Mouse (Mus musculus) CD4-positive, CD25-positive, alpha-beta regulatory T cell, adult 2 months (primary cell): Measurements from ENCODE around the gene Homer2.

Source experiments
- DNase-seq: peaks from one replicate; pipeline ENCODE4 v3.0.0-alpha.2; 2012; ENCODE audit warnings: low read depth, low spot score

The Homer2 gene

GRCm38 (mm10) chr7:81698357-81698756 is 9.0 kb downstream of the Homer2 start:
- no peak for DNase-seq

- DNase-seq: no peak
Measured at GRCm38 (mm10) chr7:81697954-81698353, 9.4 kb downstream of the Homer2 start.

- no peak for DNase-seq
Measured at GRCm38 (mm10) chr7:81695763-81696533, 11.4 kb downstream of the Homer2 start.

- no peak for DNase-seq
Measured at GRCm38 (mm10) chr7:81691067-81691466, 16.3 kb downstream of the Homer2 start.

DNA sequence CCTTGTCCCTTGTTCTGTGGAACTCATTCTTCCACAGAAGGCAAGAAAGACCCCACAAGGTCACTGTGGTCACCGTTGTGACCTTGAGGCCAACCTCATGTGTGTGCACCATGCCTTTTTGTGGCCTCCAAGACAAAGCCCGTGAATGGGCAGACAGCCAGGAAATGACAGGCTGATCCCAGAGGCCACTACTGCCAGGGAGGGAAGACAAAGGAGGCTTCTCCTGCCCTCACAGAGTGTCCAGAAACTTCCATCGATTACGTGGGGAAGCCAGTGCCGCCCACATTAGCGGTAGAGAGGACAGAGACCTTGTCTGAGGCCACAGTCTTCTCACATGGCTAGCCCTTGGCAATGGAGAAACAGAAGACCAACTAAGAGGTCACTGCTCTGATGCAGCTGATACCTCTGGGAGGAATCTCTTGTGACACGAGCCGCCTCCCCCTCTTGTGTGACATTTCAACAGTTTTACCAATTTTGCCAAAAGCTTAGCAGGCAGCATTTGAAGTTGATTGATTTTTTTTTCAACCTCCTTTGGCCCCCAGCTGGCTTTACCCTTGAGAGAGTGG is 18.1 kb downstream of the Homer2 start:
- DNase-seq: no peak

- no peak for DNase-seq
Measured at GRCm38 (mm10) chr7:81688378-81688777, 18.9 kb downstream of the Homer2 start.

- no peak for DNase-seq
Measured at GRCm38 (mm10) chr7:81687684-81688316, 19.5 kb downstream of the Homer2 start.

- DNase-seq: no peak
Measured at GRCm38 (mm10) chr7:81685375-81685774, 22.0 kb downstream of the Homer2 start.

GRCm38 (mm10) chr7:81683779-81684422 is 23.4 kb downstream of the Homer2 start:
- no peak for DNase-seq

GRCm38 (mm10) chr7:81681386-81681785 is 25.9 kb downstream of the Homer2 start:
- no peak for DNase-seq

GRCm38 (mm10) chr7:81673359-81674013 is 33.8 kb downstream of the Homer2 start:
- DNase-seq: no peak

DNA sequence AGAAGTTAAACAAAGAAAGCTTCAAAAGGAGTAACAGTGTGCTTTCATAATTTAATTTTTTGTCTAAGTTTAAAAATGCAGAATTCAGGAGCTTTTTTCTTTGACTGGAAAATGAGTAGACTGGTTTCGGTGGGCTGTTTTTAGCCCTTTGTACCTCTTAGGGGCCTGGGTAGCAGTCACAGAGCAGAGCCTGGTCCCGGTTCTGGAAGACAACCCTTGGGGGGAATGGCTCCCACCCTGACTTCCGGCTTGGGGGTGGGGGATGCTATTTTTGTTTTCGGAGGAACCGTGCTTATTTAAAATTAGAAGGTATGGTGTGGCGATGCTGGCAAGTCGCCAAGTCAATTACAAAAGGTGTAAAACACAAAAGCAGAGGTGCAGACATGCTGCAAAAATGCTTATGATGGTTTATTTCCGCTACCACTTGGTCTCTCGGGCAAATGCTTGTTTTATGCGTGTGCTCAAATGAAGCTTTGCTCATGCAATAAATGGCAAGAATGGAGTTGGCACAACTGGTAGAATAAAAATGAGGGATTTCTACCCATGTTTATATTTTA is 34.5 kb downstream of the Homer2 start:
- no peak for DNase-seq

DNA sequence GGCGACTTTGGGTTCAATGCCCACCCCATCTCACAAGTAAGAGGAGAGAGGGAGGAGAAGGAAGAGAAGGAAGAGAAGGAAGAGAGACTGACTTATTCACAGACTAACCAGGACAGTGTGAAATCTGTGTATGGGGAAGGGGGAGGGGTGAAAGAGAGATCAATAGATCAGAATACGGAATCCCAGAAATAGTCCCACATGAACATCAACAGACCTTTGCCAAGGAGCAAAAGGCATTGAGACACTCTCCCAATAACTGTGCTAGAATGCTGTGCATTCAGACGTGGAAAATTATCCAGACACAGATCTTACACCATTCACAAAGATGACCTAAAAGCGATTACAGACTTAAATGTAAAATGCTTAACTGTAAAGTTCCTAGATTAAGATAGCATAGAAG is 40.2 kb downstream of the Homer2 start:
- no peak for DNase-seq

- no peak for DNase-seq
Measured at GRCm38 (mm10) chr7:81666585-81666984, 40.7 kb downstream of the Homer2 start.

DNA sequence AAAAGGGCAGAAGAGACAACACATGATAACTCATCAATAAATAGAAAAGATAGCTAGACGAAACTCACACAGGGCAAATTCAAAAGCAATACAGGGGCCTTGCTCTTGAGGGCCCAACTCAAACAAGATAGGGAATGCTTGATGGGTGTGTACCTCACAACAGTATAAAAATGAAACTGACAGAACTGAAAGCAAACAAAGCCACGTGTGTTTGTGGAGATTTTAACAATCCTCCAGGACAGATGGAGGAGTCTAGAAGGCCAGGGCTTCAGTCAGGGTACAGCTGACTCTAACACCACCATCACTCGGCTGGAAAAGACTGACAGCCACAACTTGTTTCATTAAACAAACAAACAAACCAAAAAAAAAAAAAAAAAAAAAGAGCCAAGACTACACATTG is 44.3 kb downstream of the Homer2 start:
- no peak for DNase-seq

GRCm38 (mm10) chr7:81657631-81658347 is 49.5 kb downstream of the Homer2 start:
- DNase-seq: no peak

GRCm38 (mm10) chr7:81657055-81657454 is 50.3 kb downstream of the Homer2 start:
- no peak for DNase-seq

GRCm38 (mm10) chr7:81656635-81657034 is 50.7 kb downstream of the Homer2 start:
- DNase-seq: no peak

GRCm38 (mm10) chr7:81654946-81655718 is 52.2 kb downstream of the Homer2 start:
- no peak for DNase-seq

DNA sequence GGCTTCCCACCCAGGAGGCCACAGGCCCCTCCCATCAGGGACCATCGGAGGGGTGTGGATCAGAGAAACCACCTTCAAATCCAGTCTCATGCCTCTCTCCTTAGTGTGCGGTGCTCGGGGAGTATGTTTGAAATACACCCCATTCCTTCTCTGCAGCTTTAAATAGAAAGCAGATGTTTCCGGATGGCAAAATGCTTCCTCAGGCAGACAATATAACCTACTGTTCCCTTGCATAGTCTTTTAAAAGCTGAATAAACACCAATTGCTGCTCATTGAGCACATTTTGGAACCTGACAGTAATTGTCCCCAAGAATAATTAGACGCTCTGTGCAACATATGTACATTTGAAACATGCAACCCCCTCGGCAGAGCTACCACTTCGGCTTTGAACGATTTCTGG is 53.3 kb downstream of the Homer2 start:
- DNase-seq: no peak
